Mouse (Mus musculus): ENCODE measurements around the gene Tnfsf13. TPM values are rescaled to one million over a fixed set of nuclear protein-coding genes. Genes with fewer than 3 reads are reported as not detected.

The Tnfsf13 gene
- polyA plus RNA-seq, 1 experiment from 2014 or later, result 0.45 TPM

- H3K9me3 ChIP-seq (replicated peaks; ENCODE audit: control insufficient read depth, low read length), result no peaks in the 10 kb centered on the region; the same call in 1 of the 2 replicates
- H3K27me3 ChIP-seq (ENCODE audit: control insufficient read depth, insufficient read depth, low read length), result no peaks in the 10 kb centered on the region
- H3K4me3 ChIP-seq (ENCODE audit: low read length), result no peak overlapping the region
- no peaks in the 10 kb centered on the region for H3K36me3 ChIP-seq (ENCODE audit: control insufficient read depth, insufficient read depth)
- H3K4me2 ChIP-seq (ENCODE audit: low read depth, low read length), result no peak overlapping the region
- 25% methylated on average over 5 of the region's 5 CpGs for WGBS
- no peak overlapping the region for H3K27ac ChIP-seq (ENCODE audit: low read length)
- H3K4me1 ChIP-seq (ENCODE audit: control insufficient read depth, insufficient read depth, low read length), result peaks cover 5% of the 10 kb centered on the region
- no peak for ATAC-seq (replicated peaks; ENCODE audit: extremely low read depth, insufficient read depth, low FRiP score)
- no peak overlapping the region for H3K9ac ChIP-seq (ENCODE audit: low read length)
These were observed 30.3 kb upstream of the Tnfsf13 start for GRCm38 (mm10) chr11:69715929-69716328.

GRCm38 (mm10) chr11:69715482-69715881 is 29.9 kb upstream of the Tnfsf13 start:
- WGBS, result 60% methylated on average over 9 of the region's 9 CpGs
- Histone ChIP-seq H3K36me3 (ENCODE audit: control insufficient read depth, insufficient read depth) (no peaks in the 10 kb centered on the region), H3K9me3 (replicated peaks; ENCODE audit: control insufficient read depth, low read length) (no peaks in the 10 kb centered on the region; the same call in 1 of the 2 replicates), H3K4me3 (ENCODE audit: low read length) (no peak overlapping the region), H3K9ac (ENCODE audit: low read length) (no peak overlapping the region), H3K4me1 (ENCODE audit: control insufficient read depth, insufficient read depth, low read length) (peaks cover 5% of the 10 kb centered on the region), H3K27me3 (ENCODE audit: control insufficient read depth, insufficient read depth, low read length) (no peaks in the 10 kb centered on the region), H3K4me2 (ENCODE audit: low read depth, low read length) (no peak overlapping the region), H3K27ac (ENCODE audit: low read length) (no peak overlapping the region)
- ATAC-seq (replicated peaks; ENCODE audit: extremely low read depth, insufficient read depth, low FRiP score), result no peak

GRCm38 (mm10) chr11:69714636-69715329 is 29.2 kb upstream of the Tnfsf13 start:
- Histone ChIP-seq H3K27me3 (ENCODE audit: control insufficient read depth, insufficient read depth, low read length) (no peaks in the 10 kb centered on the region), H3K4me1 (ENCODE audit: control insufficient read depth, insufficient read depth, low read length) (peaks cover 5% of the 10 kb centered on the region), H3K4me2 (ENCODE audit: low read depth, low read length) (no peak overlapping the region), H3K4me3 (ENCODE audit: low read length) (no peak overlapping the region), H3K36me3 (ENCODE audit: control insufficient read depth, insufficient read depth) (no peaks in the 10 kb centered on the region), H3K9me3 (replicated peaks; ENCODE audit: control insufficient read depth, low read length) (no peaks in the 10 kb centered on the region; the same call in 1 of the 2 replicates), H3K27ac (ENCODE audit: low read length) (no peak overlapping the region), H3K9ac (ENCODE audit: low read length) (no peak overlapping the region)
- ATAC-seq (replicated peaks; ENCODE audit: extremely low read depth, insufficient read depth, low FRiP score), result no peak
- 66% methylated on average over 18 of the region's 18 CpGs for WGBS

GRCm38 (mm10) chr11:69712954-69713672 is 27.5 kb upstream of the Tnfsf13 start:
- Histone ChIP-seq H3K27me3 (ENCODE audit: control insufficient read depth, insufficient read depth, low read length) (no peaks in the 10 kb centered on the region), H3K36me3 (ENCODE audit: control insufficient read depth, insufficient read depth) (no peaks in the 10 kb centered on the region), H3K27ac (ENCODE audit: low read length) (no peak overlapping the region), H3K9me3 (replicated peaks; ENCODE audit: control insufficient read depth, low read length) (no peaks in the 10 kb centered on the region; the same call in 1 of the 2 replicates), H3K9ac (ENCODE audit: low read length) (no peak overlapping the region), H3K4me2 (ENCODE audit: low read depth, low read length) (no peak overlapping the region), H3K4me3 (ENCODE audit: low read length) (no peak overlapping the region), H3K4me1 (ENCODE audit: control insufficient read depth, insufficient read depth, low read length) (peaks cover 5% of the 10 kb centered on the region)
- ATAC-seq (replicated peaks; ENCODE audit: extremely low read depth, insufficient read depth, low FRiP score), result no peak
- WGBS, result 79% methylated on average over 20 of the region's 20 CpGs

- Histone ChIP-seq H3K9me3 (replicated peaks; ENCODE audit: control insufficient read depth, low read length) (no peaks in the 10 kb centered on the region; the same call in 1 of the 2 replicates), H3K4me2 (ENCODE audit: low read depth, low read length) (no peak overlapping the region), H3K4me1 (ENCODE audit: control insufficient read depth, insufficient read depth, low read length) (peaks cover 4% of the 10 kb centered on the region), H3K4me3 (ENCODE audit: low read length) (no peak overlapping the region), H3K27ac (ENCODE audit: low read length) (no peak overlapping the region), H3K9ac (ENCODE audit: low read length) (no peak overlapping the region), H3K27me3 (ENCODE audit: control insufficient read depth, insufficient read depth, low read length) (no peaks in the 10 kb centered on the region), H3K36me3 (ENCODE audit: control insufficient read depth, insufficient read depth) (no peaks in the 10 kb centered on the region)
- WGBS, result 76% methylated on average over 2 of the region's 2 CpGs
- no peak for ATAC-seq (replicated peaks; ENCODE audit: extremely low read depth, insufficient read depth, low FRiP score)
These were observed 25.5 kb upstream of the Tnfsf13 start for GRCm38 (mm10) chr11:69711082-69711481.

GRCm38 (mm10) chr11:69710470-69710869 is 24.9 kb upstream of the Tnfsf13 start:
- no peak overlapping the region for H3K4me2 ChIP-seq (ENCODE audit: low read depth, low read length)
- H3K27ac ChIP-seq (ENCODE audit: low read length), result no peak overlapping the region
- no peak overlapping the region for H3K4me3 ChIP-seq (ENCODE audit: low read length)
- ATAC-seq (replicated peaks; ENCODE audit: extremely low read depth, insufficient read depth, low FRiP score), result no peak
- H3K9me3 ChIP-seq (replicated peaks; ENCODE audit: control insufficient read depth, low read length), result no peaks in the 10 kb centered on the region; the same call in 1 of the 2 replicates
- H3K4me1 ChIP-seq (ENCODE audit: control insufficient read depth, insufficient read depth, low read length), result no peaks in the 10 kb centered on the region
- 72% methylated on average over 3 of the region's 3 CpGs for WGBS
- H3K9ac ChIP-seq (ENCODE audit: low read length), result no peak overlapping the region
- no peaks in the 10 kb centered on the region for H3K27me3 ChIP-seq (ENCODE audit: control insufficient read depth, insufficient read depth, low read length)
- H3K36me3 ChIP-seq (ENCODE audit: control insufficient read depth, insufficient read depth), result no peaks in the 10 kb centered on the region

GRCm38 (mm10) chr11:69709554-69710446 is 24.2 kb upstream of the Tnfsf13 start:
- no peaks in the 10 kb centered on the region for H3K27me3 ChIP-seq (ENCODE audit: control insufficient read depth, insufficient read depth, low read length)
- H3K9me3 ChIP-seq (replicated peaks; ENCODE audit: control insufficient read depth, low read length), result no peaks in the 10 kb centered on the region
- H3K4me2 ChIP-seq (ENCODE audit: low read depth, low read length), result no peak overlapping the region
- no peaks in the 10 kb centered on the region for H3K4me1 ChIP-seq (ENCODE audit: control insufficient read depth, insufficient read depth, low read length)
- no peak overlapping the region for H3K27ac ChIP-seq (ENCODE audit: low read length)
- no peak overlapping the region for H3K9ac ChIP-seq (ENCODE audit: low read length)
- H3K4me3 ChIP-seq (ENCODE audit: low read length), result no peak overlapping the region
- H3K36me3 ChIP-seq (ENCODE audit: control insufficient read depth, insufficient read depth), result no peaks in the 10 kb centered on the region
- 44% methylated on average over 11 of the region's 11 CpGs for WGBS
- ATAC-seq (replicated peaks; ENCODE audit: extremely low read depth, insufficient read depth, low FRiP score), result no peak

GRCm38 (mm10) chr11:69708614-69709265 is 23.2 kb upstream of the Tnfsf13 start:
- Histone ChIP-seq H3K4me1 (ENCODE audit: control insufficient read depth, insufficient read depth, low read length) (no peaks in the 10 kb centered on the region), H3K4me3 (ENCODE audit: low read length) (no peak overlapping the region), H3K27ac (ENCODE audit: low read length) (no peak overlapping the region), H3K4me2 (ENCODE audit: low read depth, low read length) (no peak overlapping the region), H3K9ac (ENCODE audit: low read length) (no peak overlapping the region), H3K36me3 (ENCODE audit: control insufficient read depth, insufficient read depth) (no peaks in the 10 kb centered on the region), H3K27me3 (ENCODE audit: control insufficient read depth, insufficient read depth, low read length) (no peaks in the 10 kb centered on the region), H3K9me3 (replicated peaks; ENCODE audit: control insufficient read depth, low read length) (no peaks in the 10 kb centered on the region)
- no peak for ATAC-seq (replicated peaks; ENCODE audit: extremely low read depth, insufficient read depth, low FRiP score)
- WGBS, result 83% methylated on average over 3 of the region's 3 CpGs

Measured in heart, embryonic 16.5 days (tissue).